Mouse (Mus musculus) embryonic facial prominence, embryonic 14.5 days (tissue): ENCODE measurements at regions not wholly inside any gene's neighbourhood (a gene's known extent, or its start where the extent isn't known, plus 50 kb on each side); places are given as distances from the start of the nearest gene placed in this dataset.
A peak's percentile ranks its signal among the peaks of the same experiment; 100 is the strongest.

ENCODE experiments used
- ATAC-seq: fragments of 200-750 bp; cut with Nextera tagmentation; 2 replicates; pipeline ENCODE4 v1.8.0; 2017; ENCODE audit warnings: low read depth, moderate number of reproducible peaks, moderate TSS enrichment
- DNase-seq: peaks from one replicate; pipeline ENCODE4 v3.0.0-alpha.2; 2015; ENCODE audit warnings: low spot score
- H3K27ac ChIP-seq: fragments of 300-500 bp; sonication (generic); replicated peaks from 2 replicates; pipeline ENCODE4 v1.5.1; 2014; ENCODE audit warnings: low read depth, mild to moderate bottlenecking, low read length, moderate library complexity
- H3K27me3 ChIP-seq: fragments of 300-500 bp; sonication (generic); replicated peaks from 2 replicates; pipeline ENCODE4 v1.6.1; 2014; ENCODE audit warnings: low read length; ENCODE audit not compliant: control insufficient read depth, insufficient read depth
- H3K36me3 ChIP-seq: fragments of 300-500 bp; sonication (generic); 2 replicates; pipeline ENCODE4 v1.6.1; 2014; ENCODE audit warnings: low read length, mixed read lengths; ENCODE audit not compliant: control insufficient read depth, insufficient read depth
- H3K4me1 ChIP-seq: fragments of 300-500 bp; sonication (generic); 2 replicates; pipeline ENCODE4 v1.6.1; 2014; ENCODE audit warnings: antibody characterized with exemption, low read length; ENCODE audit not compliant: control insufficient read depth, insufficient read depth
- H3K4me2 ChIP-seq: fragments of 300-500 bp; sonication (generic); 2 replicates; pipeline ENCODE4 v1.6.1; 2014; ENCODE audit warnings: low read depth, mild to moderate bottlenecking, low read length, moderate library complexity, mixed read lengths
- H3K4me3 ChIP-seq: fragments of 300-500 bp; sonication (generic); 2 replicates; pipeline ENCODE4 v1.5.1; 2014; ENCODE audit warnings: low read depth, mild to moderate bottlenecking, low read length
- H3K9ac ChIP-seq: fragments of 300-500 bp; sonication (generic); 2 replicates; pipeline ENCODE4 v1.6.1; 2014; ENCODE audit warnings: low read depth, mild to moderate bottlenecking, low read length, moderate library complexity, mixed read lengths
- H3K9me3 ChIP-seq: fragments of 300-500 bp; sonication (generic); 2 replicates; pipeline ENCODE4 v1.6.1; 2016; ENCODE audit warnings: low read length; ENCODE audit not compliant: control insufficient read depth
- WGBS: fragments of 180-500 bp; shearing (Covaris S2); extraction: QIAGEN DNeasy Blood & Tissue Kit; methylation state at CpG from one replicate; pipeline ENCODE4 v1.1.7; 2014; 5-methylcytosine and 5-hydroxymethylcytosine counted together

- 67% methylated on average over 2 of the region's 2 CpGs for WGBS
- ATAC-seq (no peak), DNase-seq (no peak)
- Histone ChIP-seq H3K9ac (no peak overlapping the region), H3K4me2 (no peak overlapping the region), H3K36me3 (no peaks in the 10 kb centered on the region), H3K4me1 (no peaks in the 10 kb centered on the region), H3K9me3 (no peaks in the 10 kb centered on the region), H3K27me3 (no peaks in the 10 kb centered on the region), H3K27ac (no peak overlapping the region), H3K4me3 (no peak overlapping the region)
Measured at GRCm38 (mm10) chr1:103621984-103622383, 1146.3 kb upstream of the Cdh20 start.

- Histone ChIP-seq H3K9ac (no peak overlapping the region), H3K9me3 (no peaks in the 10 kb centered on the region), H3K4me3 (no peak overlapping the region), H3K4me1 (no peaks in the 10 kb centered on the region), H3K4me2 (no peak overlapping the region), H3K27me3 (no peaks in the 10 kb centered on the region), H3K36me3 (no peaks in the 10 kb centered on the region), H3K27ac (no peak overlapping the region)
- DNase-seq (peak; percentile 1), ATAC-seq (no peak)
- 74% methylated on average over 1 of the region's 1 CpGs for WGBS
Measured at GRCm38 (mm10) chr1:103645285-103645684, 1123.0 kb upstream of the Cdh20 start.
